Mouse (Mus musculus) stomach, embryonic 14.5 days (tissue): Measurements from ENCODE around the gene Gm5901. TPM values are rescaled to one million over a fixed set of nuclear protein-coding genes. Genes with fewer than 3 reads are reported as not detected.

Source experiments
- ATAC-seq: fragments of 200-750 bp; cut with Nextera tagmentation; 2 replicates; pipeline ENCODE4 v1.8.0; 2017; ENCODE audit warnings: low read depth, moderate TSS enrichment; ENCODE audit not compliant: insufficient number of reproducible peaks, insufficient read depth, low FRiP score
- H3K27ac ChIP-seq: fragments of 300-500 bp; sonication (generic); 2 replicates; pipeline ENCODE4 v1.5.1; 2014; ENCODE audit warnings: mild to moderate bottlenecking, low read length, moderate library complexity, mixed read lengths
- H3K27me3 ChIP-seq: fragments of 300-500 bp; sonication (generic); 2 replicates; pipeline ENCODE4 v1.6.1; 2014; ENCODE audit warnings: low read length, control low read depth, mixed read lengths; ENCODE audit not compliant: control insufficient read depth, insufficient read depth
- H3K36me3 ChIP-seq: fragments of 300-500 bp; sonication (generic); 2 replicates; pipeline ENCODE4 v1.6.1; 2014; ENCODE audit warnings: mild to moderate bottlenecking, control low read depth, low read length, moderate library complexity, mixed read lengths; ENCODE audit not compliant: control insufficient read depth, insufficient read depth
- H3K4me1 ChIP-seq: fragments of 300-500 bp; sonication (generic); 2 replicates; pipeline ENCODE4 v1.6.1; 2014; ENCODE audit warnings: low read length, control low read depth, mixed read lengths; ENCODE audit not compliant: control insufficient read depth, insufficient read depth
- H3K4me2 ChIP-seq: fragments of 300-500 bp; sonication (generic); replicated peaks from 2 replicates; pipeline ENCODE4 v1.6.1; 2014; ENCODE audit warnings: low read depth, low read length, control low read depth
- H3K4me3 ChIP-seq: fragments of 300-500 bp; sonication (generic); 2 replicates; pipeline ENCODE4 v1.5.1; 2014; ENCODE audit warnings: low read depth, low read length, control low read depth
- H3K9ac ChIP-seq: fragments of 300-500 bp; sonication (generic); replicated peaks from 2 replicates; pipeline ENCODE4 v1.6.1; 2014; ENCODE audit warnings: low read depth, mild to moderate bottlenecking, control low read depth, low read length, moderate library complexity, mixed read lengths
- H3K9me3 ChIP-seq: fragments of 300-500 bp; sonication (generic); 2 replicates; pipeline ENCODE4 v1.6.1; 2016; ENCODE audit warnings: low read depth, low read length, control low read depth; ENCODE audit not compliant: control insufficient read depth
- WGBS: fragments of 180-500 bp; shearing (Covaris S2); extraction: QIAGEN DNeasy Blood & Tissue Kit; methylation state at CpG from one replicate; pipeline ENCODE4 v1.1.7; 2014; 5-methylcytosine and 5-hydroxymethylcytosine counted together
- polyA plus RNA-seq: library from polyadenylated mRNA; unstranded; fragments of >200 nt; fragmentation: Nextera tagmentation; extraction: Ambion mirVana; gene quantifications from 2 replicates; pipeline ENCODE4 v1.2.1, GENCODE M21; 2014

Gm5901 gene
- polyA plus RNA-seq, 1 experiment from 2014 or later, result not detected

- Histone ChIP-seq H3K9ac (no peak overlapping the region), H3K9me3 (no peaks in the 10 kb centered on the region), H3K4me2 (no peak overlapping the region), H3K4me3 (no peak overlapping the region), H3K36me3 (no peaks in the 10 kb centered on the region), H3K27me3 (no peaks in the 10 kb centered on the region), H3K27ac (no peak overlapping the region), H3K4me1 (no peaks in the 10 kb centered on the region)
- no peak for ATAC-seq
- WGBS, result 47% methylated on average over 6 of the region's 6 CpGs
Measured at GRCm38 (mm10) chr7:105414385-105414784, 39.5 kb downstream of the Gm5901 start.

GRCm38 (mm10) chr7:105416529-105416928 lies 41.7 kb downstream of the Gm5901 start:
- no peaks in the 10 kb centered on the region for H3K9me3 ChIP-seq
- no peaks in the 10 kb centered on the region for H3K4me1 ChIP-seq
- no peak overlapping the region for H3K27ac ChIP-seq
- H3K4me3 ChIP-seq, result no peak overlapping the region
- H3K4me2 ChIP-seq, result no peak overlapping the region
- H3K36me3 ChIP-seq, result no peaks in the 10 kb centered on the region
- no peaks in the 10 kb centered on the region for H3K27me3 ChIP-seq
- no peak for ATAC-seq
- H3K9ac ChIP-seq, result no peak overlapping the region
- WGBS, result 91% methylated on average over 7 of the region's 7 CpGs

- no peak overlapping the region for H3K27ac ChIP-seq
- ATAC-seq, result no peak
- no peak overlapping the region for H3K4me3 ChIP-seq
- H3K4me2 ChIP-seq, result no peak overlapping the region
- 78% methylated on average over 5 of the region's 5 CpGs for WGBS
- H3K4me1 ChIP-seq, result no peaks in the 10 kb centered on the region
- H3K36me3 ChIP-seq, result no peaks in the 10 kb centered on the region
- no peaks in the 10 kb centered on the region for H3K27me3 ChIP-seq
- no peaks in the 10 kb centered on the region for H3K9me3 ChIP-seq
- no peak overlapping the region for H3K9ac ChIP-seq
Measured at GRCm38 (mm10) chr7:105418106-105418505, 43.3 kb downstream of the Gm5901 start.

GRCm38 (mm10) chr7:105420903-105421302 lies 46.1 kb downstream of the Gm5901 start:
- WGBS, result 17% methylated on average over 2 of the region's 2 CpGs
- no peaks in the 10 kb centered on the region for H3K4me1 ChIP-seq
- ATAC-seq, result no peak
- H3K4me2 ChIP-seq, result no peak overlapping the region
- no peak overlapping the region for H3K27ac ChIP-seq
- H3K9ac ChIP-seq, result no peak overlapping the region
- H3K9me3 ChIP-seq, result no peaks in the 10 kb centered on the region
- H3K4me3 ChIP-seq, result no peak overlapping the region
- 0 out of 2 replicates have a peak, but pooled peaks cover 15% of the 10 kb centered on the region for H3K27me3 ChIP-seq
- H3K36me3 ChIP-seq, result no peaks in the 10 kb centered on the region

GRCm38 (mm10) chr7:105424368-105424767 lies 49.5 kb downstream of the Gm5901 start:
- H3K27me3 ChIP-seq, result 0 out of 2 replicates have a peak, but pooled peaks cover 22% of the 10 kb centered on the region
- no peak overlapping the region for H3K9ac ChIP-seq
- no peaks in the 10 kb centered on the region for H3K9me3 ChIP-seq
- H3K27ac ChIP-seq, result no peak overlapping the region
- H3K4me3 ChIP-seq, result no peak overlapping the region
- H3K36me3 ChIP-seq, result no peaks in the 10 kb centered on the region
- H3K4me2 ChIP-seq, result no peak overlapping the region
- ATAC-seq, result no peak
- 20% methylated on average over 5 of the region's 5 CpGs for WGBS
- H3K4me1 ChIP-seq, result no peaks in the 10 kb centered on the region

GRCm38 (mm10) chr7:105425424-105426043 lies 50.7 kb downstream of the Gm5901 start, which contains the start of gene Cckbr:
Cckbr (plus strand) TSS chr7:105425731.
- Histone ChIP-seq H3K9me3 (no peaks in the 10 kb centered on the region), H3K4me3 (peak within 1 kb of the TSS; percentile 29), H3K4me2 (peak within 1 kb of the TSS; percentile 68), H3K9ac (no peak within 1 kb of the TSS), H3K36me3 (no peaks in the 10 kb centered on the region), H3K4me1 (no peaks in the 10 kb centered on the region), H3K27ac (no peak within 1 kb of the TSS), H3K27me3 (0 out of 2 replicates have a peak, but pooled peaks cover 22% of the 10 kb centered on the region)
- 1% methylated on average over 31 of the region's 31 CpGs for WGBS
- peak; percentile 91 for ATAC-seq

- H3K4me2 ChIP-seq, result peak overlapping the region; percentile 68
- no peaks in the 10 kb centered on the region for H3K9me3 ChIP-seq
- 2% methylated on average over 9 of the region's 11 CpGs for WGBS
- H3K27ac ChIP-seq, result no peak overlapping the region
- H3K27me3 ChIP-seq, result 0 out of 2 replicates have a peak, but pooled peaks cover 22% of the 10 kb centered on the region
- H3K4me1 ChIP-seq, result no peaks in the 10 kb centered on the region
- H3K36me3 ChIP-seq, result no peaks in the 10 kb centered on the region
- ATAC-seq, result peak; percentile 72
- peak overlapping the region; percentile 29 for H3K4me3 ChIP-seq
- no peak overlapping the region for H3K9ac ChIP-seq
Measured at GRCm38 (mm10) chr7:105426051-105426450, 51.2 kb downstream of the Gm5901 start.
